Comparison of ENCODE assay signal across 19 mouse cellular contexts in genomic region chrX:71212911-71213310, GRCm38 (mm10). TPM values are rescaled to one million over a fixed set of nuclear protein-coding genes. Genes with fewer than 3 reads are reported as not detected.
DNase-seq lines count a peak whose midpoint lies in the region; ATAC-seq and TF ChIP-seq lines count a peak whose summit lies in the region.
"Had no signal": no experiment of that assay in that cellular context is flagged by ENCODE, and none has a peak within 500 bp of the region (broad histone marks: within the 10 kb centered on the region; RNA-seq: fewer than 3 reads in every experiment).

No protein-coding gene starts in this region.

- no peak for TF ChIP-seq CTCF in hindbrain, postnatal 0 days (IDR thresholded peaks at IDR 0.05; ENCODE audit: low read depth)
- TF ChIP-seq CTCF in forebrain, postnatal 0 days (IDR thresholded peaks at IDR 0.05; ENCODE audit: low read depth): no peak
- no peak for TF ChIP-seq CTCF in heart, adult 2 months (IDR thresholded peaks at IDR 0.05)

- no peaks in the 10 kb centered on the region for H3K36me3 ChIP-seq in hindbrain, postnatal 0 days (ENCODE audit: insufficient read depth, low read length)
- no peaks in the 10 kb centered on the region for H3K36me3 ChIP-seq in hindbrain, embryonic 13.5 days
- no peaks in the 10 kb centered on the region for H3K36me3 ChIP-seq in forebrain, embryonic 13.5 days (ENCODE audit: poor library complexity, severe bottlenecking)
- H3K36me3 ChIP-seq in forebrain, postnatal 0 days (ENCODE audit: insufficient read depth): no peaks in the 10 kb centered on the region
- no peaks in the 10 kb centered on the region for H3K36me3 ChIP-seq in heart, adult 2 months (ENCODE audit: control insufficient read depth, insufficient read depth, low read length)
- H3K36me3 ChIP-seq in kidney, embryonic 15.5 days: no peaks in the 10 kb centered on the region
- H3K36me3 ChIP-seq: embryonic facial prominence, embryonic 10.5 days; hindbrain, embryonic 12.5 days; intestine, embryonic 15.5 days had no signal

- no peak overlapping the region for H3K4me3 ChIP-seq in hindbrain, postnatal 0 days (ENCODE audit: low read length)
- H3K4me3 ChIP-seq in hindbrain, embryonic 13.5 days: no peak overlapping the region
- H3K4me3 ChIP-seq in forebrain, embryonic 13.5 days: no peak overlapping the region
- no peak overlapping the region for H3K4me3 ChIP-seq in forebrain, postnatal 0 days (ENCODE audit: low read depth, low read length)
- no peak overlapping the region for H3K4me3 ChIP-seq in heart, adult 2 months
- H3K4me3 ChIP-seq in kidney, embryonic 15.5 days (replicated peaks): no peak overlapping the region
- H3K4me3 ChIP-seq: embryonic facial prominence, embryonic 10.5 days; hindbrain, embryonic 12.5 days; intestine, embryonic 15.5 days had no signal

- no peaks in the 10 kb centered on the region for H3K4me1 ChIP-seq in hindbrain, postnatal 0 days (ENCODE audit: insufficient read depth, low read length)
- no peaks in the 10 kb centered on the region for H3K4me1 ChIP-seq in hindbrain, embryonic 13.5 days (replicated peaks)
- H3K4me1 ChIP-seq in forebrain, embryonic 13.5 days: no peaks in the 10 kb centered on the region
- H3K4me1 ChIP-seq in forebrain, postnatal 0 days (ENCODE audit: insufficient read depth): no peaks in the 10 kb centered on the region
- no peaks in the 10 kb centered on the region for H3K4me1 ChIP-seq in heart, adult 2 months (ENCODE audit: control insufficient read depth, insufficient read depth, low read length)
- no peaks in the 10 kb centered on the region for H3K4me1 ChIP-seq in kidney, embryonic 15.5 days
- H3K4me1 ChIP-seq: embryonic facial prominence, embryonic 10.5 days; hindbrain, embryonic 12.5 days; intestine, embryonic 15.5 days had no signal

- H3K27ac ChIP-seq in hindbrain, postnatal 0 days: no peak overlapping the region
- no peak overlapping the region for H3K27ac ChIP-seq in hindbrain, embryonic 13.5 days
- H3K27ac ChIP-seq in forebrain, embryonic 13.5 days: no peak overlapping the region
- no peak overlapping the region for H3K27ac ChIP-seq in forebrain, postnatal 0 days (ENCODE audit: low read depth, low read length)
- H3K27ac ChIP-seq in heart, adult 2 months: no peak overlapping the region
- no peak overlapping the region for H3K27ac ChIP-seq in kidney, embryonic 15.5 days
- H3K27ac ChIP-seq: embryonic facial prominence, embryonic 10.5 days; hindbrain, embryonic 12.5 days; intestine, embryonic 15.5 days had no signal

- no peaks in the 10 kb centered on the region for H3K9me3 ChIP-seq in hindbrain, postnatal 0 days (ENCODE audit: low read length)
- H3K9me3 ChIP-seq in hindbrain, embryonic 13.5 days: no peaks in the 10 kb centered on the region
- no peaks in the 10 kb centered on the region for H3K9me3 ChIP-seq in forebrain, embryonic 13.5 days (replicated peaks)
- H3K9me3 ChIP-seq in forebrain, postnatal 0 days (ENCODE audit: low read length): no peaks in the 10 kb centered on the region
- no peaks in the 10 kb centered on the region for H3K9me3 ChIP-seq in kidney, embryonic 15.5 days (replicated peaks)
- H3K9me3 ChIP-seq: embryonic facial prominence, embryonic 10.5 days; hindbrain, embryonic 12.5 days; intestine, embryonic 15.5 days had no signal

- H3K79me2 ChIP-seq in heart, adult 2 months (replicated peaks; ENCODE audit: control insufficient read depth, insufficient read depth, low read length): no peaks in the 10 kb centered on the region

- no peak overlapping the region for H3K4me2 ChIP-seq in hindbrain, postnatal 0 days (ENCODE audit: low read depth, low read length)
- H3K4me2 ChIP-seq in hindbrain, embryonic 13.5 days: no peak overlapping the region
- no peak overlapping the region for H3K4me2 ChIP-seq in forebrain, embryonic 13.5 days
- no peak overlapping the region for H3K4me2 ChIP-seq in forebrain, postnatal 0 days (ENCODE audit: low read depth)
- no peak overlapping the region for H3K4me2 ChIP-seq in kidney, embryonic 15.5 days
- H3K4me2 ChIP-seq: hindbrain, embryonic 12.5 days; intestine, embryonic 15.5 days had no signal

- TF ChIP-seq EP300 in heart, adult 2 months (IDR thresholded peaks at IDR 0.05; ENCODE audit: insufficient read depth, low read depth, low read length): no peak

- TF ChIP-seq POLR2A in heart, adult 2 months (IDR thresholded peaks at IDR 0.05; ENCODE audit: insufficient read depth, low read depth, low read length): no peak

- intact Hi-C loops in heart, adult 2 months (cut with DNase I): loop anchor here (10.0 kb wide), 2 partner anchors 92 to 738 kb away; partner anchors contain the start of gene Tmem185a

- 43% methylated on average over 4 of the region's 4 CpGs for WGBS in hindbrain, postnatal 0 days
- 45% methylated on average over 4 of the region's 4 CpGs for WGBS in hindbrain, embryonic 13.5 days
- WGBS in forebrain, embryonic 13.5 days: 36% methylated on average over 4 of the region's 4 CpGs
- 38% methylated on average over 4 of the region's 4 CpGs for WGBS in forebrain, postnatal 0 days
- 75% methylated on average over 4 of the region's 4 CpGs for WGBS in heart, adult 2 months
- 84% methylated on average over 4 of the region's 4 CpGs for WGBS in kidney, embryonic 15.5 days

- no peaks in the 10 kb centered on the region for H3K27me3 ChIP-seq in hindbrain, postnatal 0 days (ENCODE audit: insufficient read depth, low read length)
- no peaks in the 10 kb centered on the region for H3K27me3 ChIP-seq in hindbrain, embryonic 13.5 days
- no peaks in the 10 kb centered on the region for H3K27me3 ChIP-seq in forebrain, embryonic 13.5 days
- H3K27me3 ChIP-seq in forebrain, postnatal 0 days (ENCODE audit: insufficient read depth, low read length): no peaks in the 10 kb centered on the region
- H3K27me3 ChIP-seq in heart, adult 2 months (ENCODE audit: control insufficient read depth, insufficient read depth, low read length): no peaks in the 10 kb centered on the region
- 0 out of 2 replicates have a peak, but pooled peaks cover 16% of the 10 kb centered on the region for H3K27me3 ChIP-seq in kidney, embryonic 15.5 days
- H3K27me3 ChIP-seq: hindbrain, embryonic 12.5 days; intestine, embryonic 15.5 days had no signal

- no peak for ATAC-seq in hindbrain, postnatal 0 days
- no peak for ATAC-seq in hindbrain, embryonic 13.5 days (ENCODE audit: low FRiP score)
- peak; percentile 42; the same call in 1 of the 2 replicates for ATAC-seq in forebrain, embryonic 13.5 days
- ATAC-seq in forebrain, postnatal 0 days: no peak
- no peak for ATAC-seq in kidney, embryonic 15.5 days (replicated peaks; ENCODE audit: low FRiP score)
- ATAC-seq: activated CD4-positive, CD25-positive, alpha-beta regulatory T cell, adult 4 months; intestine, embryonic 15.5 days; Patski had no signal

- no peak overlapping the region for H3K9ac ChIP-seq in hindbrain, postnatal 0 days (replicated peaks; ENCODE audit: low read length)
- H3K9ac ChIP-seq in hindbrain, embryonic 13.5 days: no peak overlapping the region
- no peak overlapping the region for H3K9ac ChIP-seq in forebrain, embryonic 13.5 days
- no peak overlapping the region for H3K9ac ChIP-seq in forebrain, postnatal 0 days
- H3K9ac ChIP-seq in heart, adult 2 months (ENCODE audit: low read depth, low read length): no peak overlapping the region
- H3K9ac ChIP-seq in kidney, embryonic 15.5 days: no peak overlapping the region
- H3K9ac ChIP-seq: hindbrain, embryonic 12.5 days; intestine, embryonic 15.5 days had no signal

- DNase-seq in hindbrain, postnatal 0 days (ENCODE audit: low spot score): peak; percentile 4
- peak; percentile 27 for DNase-seq in Muller cell, postnatal 12 days (ENCODE audit: inconsistent ontology term)
- DNase-seq in forebrain, postnatal 0 days: peak; percentile 4
- no peak for DNase-seq in ovary, adult 18-20 months (ENCODE audit: low spot score)
- no peak for DNase-seq in heart, adult 2 months
- DNase-seq: adrenal gland, postnatal 14 days; cerebellum, adult 2 months; cerebellum, postnatal 10 days; gastrocnemius, postnatal 14 days; heart, postnatal 10 days; heart, postnatal 4 days had no signal

RNA-seq across cellular contexts. Expression of gene Mtm1, which starts 2.3 kb away (rescaled TPM):
- 3.6 and 7.1 TPM in 2 replicates for total RNA-seq in hindbrain, postnatal 0 days (2014; rRNA removed)
- 4.0 and 4.8 TPM in 2 replicates for polyA plus RNA-seq in hindbrain, postnatal 0 days (2015; fragmentation: Nextera tagmentation; extraction: Ambion mirVana)
- polyA plus RNA-seq in hindbrain, embryonic 13.5 days (2015; fragmentation: Nextera tagmentation; extraction: Ambion mirVana): 4.7 and 5.1 TPM in 2 replicates
- 5.4 and 6.0 TPM in 2 replicates for polyA plus RNA-seq in forebrain, embryonic 13.5 days (2015; fragmentation: Nextera tagmentation; extraction: Ambion mirVana)
- total RNA-seq in forebrain, postnatal 0 days (2014; rRNA removed): 4.1 and 6.1 TPM in 2 replicates
- polyA plus RNA-seq in forebrain, postnatal 0 days (2015; fragmentation: Nextera tagmentation; extraction: Ambion mirVana): 2.7 and 3.4 TPM in 2 replicates
- 10 to 100 TPM; 15.6 to 18.9 TPM for total RNA-seq in heart, adult 2 months (2021)
- polyA plus RNA-seq in heart, adult 2 months (2012; rRNA removed): 5.0 and 10.7 TPM in 2 replicates
- polyA plus RNA-seq in kidney, embryonic 15.5 days (2015; fragmentation: Nextera tagmentation; extraction: Ambion mirVana): 5.2 and 5.7 TPM in 2 replicates

Comparison
In these comparisons a context has a peak if more than half of its experiments do, and no peak if none do; other contexts are left out.
1. DNase-seq: peak in hindbrain, postnatal 0 days (single experiment), Muller cell, postnatal 12 days (single experiment) and forebrain, postnatal 0 days (single experiment); none in ovary, adult 18-20 months (single experiment) and heart, adult 2 months (0 of 2).